Mouse (Mus musculus): ENCODE results near the gene Psg17.
"Not testable (repeated sequence)": the region's sequence is repeated elsewhere in the genome, so short reads cannot be mapped to it uniquely, and the experiment has no call there.

The Psg17 gene

DNA sequence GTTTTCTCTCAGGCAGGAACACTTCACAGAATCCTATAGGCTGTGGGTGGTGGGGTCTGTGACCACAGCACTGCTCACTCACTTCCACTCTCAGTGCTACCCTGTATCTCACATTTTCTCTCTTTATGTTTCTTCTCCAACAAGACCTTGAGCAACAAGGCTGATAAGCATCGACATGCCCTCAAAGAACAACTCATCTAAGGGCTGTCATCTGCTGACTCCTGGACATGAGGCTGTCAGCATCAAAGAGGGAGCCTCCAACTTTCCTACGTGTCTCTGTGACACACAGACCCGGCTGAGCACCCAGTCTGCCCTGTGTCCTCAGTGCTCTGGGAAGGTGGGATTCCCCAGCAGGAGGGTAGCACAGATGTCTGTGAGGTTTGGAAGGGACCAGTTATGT, at the start of gene Psg17:
TSS of gene Psg17 (minus strand) at position 101 of the 400 bp plus-strand sequence.
- no peak for DNase-seq (ENCODE audit: low spot score)

DNA sequence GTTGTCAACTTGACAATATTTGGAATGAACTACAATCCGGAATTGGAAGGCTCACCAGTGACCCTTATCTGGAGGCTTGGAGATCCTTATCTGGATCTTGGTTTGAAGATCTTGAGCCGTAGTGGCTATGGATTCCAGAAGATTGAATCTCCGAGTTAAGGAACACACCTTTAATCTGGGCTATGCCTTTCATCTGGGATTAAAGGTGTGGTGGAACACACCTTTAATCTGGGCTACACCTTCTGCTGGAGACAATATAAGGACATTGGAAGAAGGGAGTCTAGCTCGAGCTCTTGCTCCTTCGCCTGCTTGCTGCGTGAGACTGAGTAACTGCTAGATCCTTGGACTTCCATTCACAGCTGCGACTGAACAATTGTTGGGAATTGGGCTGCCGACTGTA, 49.6 kb upstream of the Psg17 start, which contains the start of gene Pglyrp1:
TSS of gene Pglyrp1 (plus strand) at position 301 of the 400 bp plus-strand sequence.
- not testable (repeated sequence) for DNase-seq (ENCODE audit: low spot score)

DNA sequence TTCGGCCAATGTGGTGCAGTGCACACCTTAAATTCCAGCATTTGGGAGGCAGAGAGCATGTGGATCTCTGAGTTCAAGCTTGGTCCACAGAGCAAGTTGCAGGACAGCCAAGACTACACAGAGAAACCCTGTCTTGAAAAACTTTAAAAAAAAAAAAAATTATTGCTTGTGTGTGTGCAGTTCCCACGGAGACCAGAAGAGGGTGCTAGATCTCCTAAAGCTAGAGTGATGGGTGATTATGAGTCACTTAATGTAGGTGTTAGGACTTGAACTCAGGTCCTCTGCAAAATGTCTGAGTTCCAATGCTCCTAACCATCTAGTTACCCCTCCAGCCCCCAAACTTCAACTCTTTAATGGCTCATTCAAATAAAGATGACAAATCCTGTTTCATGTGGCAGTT, 47.1 kb upstream of the Psg17 start:
- no peak for DNase-seq (ENCODE audit: low spot score)

DNA sequence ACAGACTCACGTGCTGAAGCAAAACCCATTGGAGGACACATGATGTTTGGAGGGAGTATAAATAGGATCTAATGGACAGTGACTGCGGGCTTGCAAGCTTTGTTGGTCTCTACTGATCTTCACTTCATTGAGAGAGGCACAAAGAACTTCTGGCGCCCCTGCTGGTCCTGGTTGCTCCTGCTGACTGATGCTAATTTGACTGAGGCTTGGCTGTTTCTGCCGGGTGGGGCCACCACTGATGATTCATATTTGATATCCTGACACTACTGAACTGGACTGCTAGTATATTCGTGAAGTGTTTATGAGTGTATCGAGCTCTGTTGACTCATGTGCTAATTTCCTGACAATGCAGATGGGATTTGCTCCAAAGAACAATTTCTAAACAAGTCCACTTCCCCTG, 41.4 kb upstream of the Psg17 start:
- DNase-seq (ENCODE audit: low spot score) = no peak

DNA sequence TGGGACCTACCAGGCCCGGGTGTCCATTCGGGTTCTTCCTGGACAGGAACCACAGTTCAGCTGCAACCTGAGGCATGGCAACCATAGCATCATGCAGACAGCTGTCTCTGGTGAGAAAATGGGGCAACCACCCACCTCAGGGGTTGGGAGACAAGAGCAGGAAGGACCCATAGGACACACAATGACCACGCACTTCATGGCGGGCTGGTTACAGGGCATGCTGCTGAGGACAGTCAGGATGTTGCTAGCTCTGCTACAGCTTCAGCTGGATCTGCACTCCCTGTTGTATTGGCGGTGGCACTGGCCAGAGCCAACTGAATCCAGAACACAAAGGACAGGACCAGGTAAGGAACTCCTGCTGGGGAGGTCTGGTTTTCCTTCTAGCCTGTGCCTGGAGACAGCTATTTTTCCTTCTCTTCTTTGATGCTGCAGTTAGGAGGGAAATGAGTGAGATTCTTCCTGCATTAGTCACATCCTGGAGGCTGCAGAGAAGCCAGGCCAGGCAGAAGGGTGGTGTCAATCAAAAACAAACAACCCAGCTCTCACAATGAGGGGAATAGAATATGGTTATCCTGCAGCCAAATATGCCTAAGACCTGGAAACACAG, 37.0 kb upstream of the Psg17 start:
- DNase-seq (ENCODE audit: low spot score) = peak; percentile 29

DNA sequence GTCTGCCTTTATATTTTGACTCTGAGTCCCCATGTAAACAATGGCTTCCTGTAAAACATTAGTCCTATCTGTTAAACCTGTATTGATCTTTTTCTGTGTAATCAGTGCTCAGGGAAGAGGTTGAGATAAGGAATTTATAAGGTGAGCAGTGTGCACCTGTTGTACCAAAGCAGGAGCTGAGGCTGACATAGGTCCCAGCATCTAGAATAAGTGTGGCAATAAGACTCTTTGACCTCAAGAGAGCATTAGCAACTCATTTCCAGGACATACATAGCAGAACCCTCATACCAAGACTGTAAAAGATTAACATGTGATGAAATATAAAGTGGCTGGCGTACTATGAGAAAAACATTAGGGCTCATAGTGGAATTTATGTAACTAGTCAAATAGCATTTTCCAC, 27.0 kb upstream of the Psg17 start:
- no peak for DNase-seq (ENCODE audit: low spot score)

DNA sequence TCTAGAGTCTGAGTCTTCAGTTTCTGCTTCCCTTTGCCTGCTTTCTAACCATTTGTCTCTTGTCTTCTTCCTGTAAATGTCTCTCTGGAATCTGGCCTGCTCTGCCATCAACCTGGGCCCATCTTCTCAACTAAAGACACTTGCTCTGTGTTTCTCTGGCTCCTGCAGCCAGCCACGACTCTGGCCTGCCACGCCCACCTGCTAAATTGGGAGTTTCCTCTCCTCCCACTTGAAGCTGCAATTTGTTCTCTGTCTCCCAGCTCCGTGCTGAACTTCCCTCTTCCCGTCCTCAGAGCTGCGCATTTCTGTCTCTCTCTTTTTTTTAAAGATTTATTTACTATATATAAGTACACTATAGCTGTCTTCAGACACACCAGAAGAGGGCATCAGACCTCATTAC, 23.4 kb upstream of the Psg17 start:
- no peak for DNase-seq (ENCODE audit: low spot score)

DNA sequence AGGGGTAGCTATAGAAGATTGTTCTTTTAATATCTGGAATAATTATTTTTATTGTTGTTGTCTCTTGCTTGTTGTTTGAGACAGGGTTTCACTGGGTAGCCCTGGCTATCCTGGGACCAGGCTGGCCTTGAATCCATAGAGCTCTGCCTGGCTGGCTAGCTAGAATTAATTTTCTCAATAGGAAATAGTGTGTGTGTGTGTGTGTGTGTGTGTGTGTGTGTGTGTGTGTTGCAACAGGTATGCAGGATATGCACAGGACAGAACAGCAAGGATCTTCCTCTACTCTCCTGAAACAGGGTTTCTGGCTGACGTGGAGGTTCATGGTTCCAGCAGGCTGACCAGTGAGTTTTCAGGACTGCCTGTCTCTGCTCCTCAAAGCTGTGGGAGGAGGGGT, 19.8 kb upstream of the Psg17 start:
- no peak for DNase-seq (ENCODE audit: low spot score)

DNA sequence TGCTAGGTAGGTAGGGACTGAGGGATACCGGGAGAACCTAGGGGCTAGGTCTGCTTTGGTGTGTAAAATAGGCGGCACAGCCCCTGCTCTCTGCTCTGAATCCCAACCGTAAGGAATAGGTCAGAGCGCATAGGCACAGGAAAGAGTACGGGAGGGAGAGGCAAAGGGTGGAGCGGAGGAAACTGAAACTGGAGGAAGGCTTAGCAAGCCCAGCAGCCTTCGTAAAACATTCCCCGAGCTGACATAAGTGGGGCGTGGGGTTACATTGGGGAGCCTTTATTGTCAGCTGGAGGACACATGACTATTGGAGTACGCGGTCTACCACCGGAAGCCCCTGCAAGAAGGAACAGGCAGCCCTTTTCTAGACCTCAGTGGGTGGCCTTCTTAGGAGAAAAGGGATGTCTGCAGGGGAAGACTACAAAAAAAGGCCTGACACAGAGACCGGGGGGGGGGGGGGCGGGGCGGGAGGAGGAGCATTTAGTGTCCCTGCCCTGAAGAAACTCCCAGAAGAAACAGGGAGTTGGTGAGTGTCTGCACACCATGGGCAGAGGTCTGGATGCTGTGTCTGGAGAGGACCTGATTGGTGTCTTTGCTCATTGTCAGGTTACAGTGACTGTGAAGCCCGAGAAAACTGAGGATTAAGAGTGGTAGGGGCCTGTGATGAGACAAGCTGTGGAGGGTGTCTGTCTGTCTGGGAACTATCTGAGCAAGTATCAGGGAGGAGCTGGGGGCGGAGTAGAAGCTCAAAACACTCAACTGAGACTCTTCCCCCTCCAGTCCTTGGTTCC, 19.2 kb upstream of the Psg17 start:
- peak; percentile 57 for DNase-seq (ENCODE audit: low spot score)

DNA sequence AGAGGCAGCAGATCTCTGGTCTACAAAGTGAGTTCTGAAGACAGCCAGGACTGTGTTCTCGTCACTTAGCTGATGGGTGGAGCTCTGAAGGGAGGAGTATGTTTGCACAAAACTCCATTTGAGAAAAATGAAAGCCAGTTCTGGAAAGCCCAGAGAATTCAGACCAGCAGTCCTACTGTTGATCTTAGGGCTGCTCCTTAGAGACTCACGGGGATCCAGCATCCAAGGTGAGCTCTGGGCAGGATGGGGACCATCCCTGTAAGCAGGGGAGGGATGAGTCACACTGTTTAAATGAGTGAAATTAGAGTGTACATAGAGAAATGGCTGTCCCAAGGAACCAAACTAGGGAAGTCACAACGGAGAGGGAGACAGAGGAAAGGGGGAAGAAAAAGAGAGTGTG, 18.5 kb upstream of the Psg17 start, which contains the start of gene Mill2:
TSS of gene Mill2 (plus strand) at position 102 of the 400 bp plus-strand sequence.
- DNase-seq (ENCODE audit: low spot score) = no peak

DNA sequence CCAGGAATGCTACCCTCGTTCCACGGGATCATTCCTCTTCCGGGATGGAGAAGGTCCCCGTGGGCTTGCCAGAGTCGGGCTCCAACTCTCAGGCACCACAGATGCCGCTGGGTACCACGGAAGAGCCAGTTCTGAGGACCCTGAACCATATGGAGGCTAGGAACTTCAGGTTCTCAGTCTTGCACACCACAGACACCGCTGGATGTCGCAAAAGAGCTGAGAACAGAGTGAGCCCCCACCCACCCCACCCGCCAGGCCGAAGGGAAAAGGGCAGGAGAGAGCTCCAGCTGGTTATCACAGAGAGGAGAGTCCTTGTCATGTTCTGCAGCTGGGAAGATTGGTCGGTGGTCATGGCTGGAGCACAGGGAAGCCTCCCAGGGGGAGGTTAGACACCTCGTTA, 10.9 kb upstream of the Psg17 start:
- DNase-seq (ENCODE audit: low spot score) = no peak

DNA sequence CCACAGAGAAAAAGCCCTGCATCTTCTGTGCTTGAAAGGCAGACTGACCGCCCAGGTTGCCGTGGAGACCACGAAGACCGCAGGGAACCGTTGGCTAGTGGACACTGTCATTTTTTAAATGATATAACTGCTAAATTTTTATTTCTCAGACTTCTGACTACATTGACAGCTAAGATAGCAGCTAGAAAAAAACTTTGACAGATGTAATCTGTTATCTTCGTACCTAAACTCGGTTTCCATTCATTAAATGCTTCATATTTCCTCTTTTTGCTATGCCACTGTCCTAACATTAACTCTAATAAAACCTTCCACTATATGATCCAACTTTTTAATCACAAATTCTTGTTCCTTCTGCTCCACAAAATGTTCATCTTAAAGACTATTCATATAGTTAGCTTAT, 8.1 kb upstream of the Psg17 start:
- DNase-seq (ENCODE audit: low spot score) = no peak

DNA sequence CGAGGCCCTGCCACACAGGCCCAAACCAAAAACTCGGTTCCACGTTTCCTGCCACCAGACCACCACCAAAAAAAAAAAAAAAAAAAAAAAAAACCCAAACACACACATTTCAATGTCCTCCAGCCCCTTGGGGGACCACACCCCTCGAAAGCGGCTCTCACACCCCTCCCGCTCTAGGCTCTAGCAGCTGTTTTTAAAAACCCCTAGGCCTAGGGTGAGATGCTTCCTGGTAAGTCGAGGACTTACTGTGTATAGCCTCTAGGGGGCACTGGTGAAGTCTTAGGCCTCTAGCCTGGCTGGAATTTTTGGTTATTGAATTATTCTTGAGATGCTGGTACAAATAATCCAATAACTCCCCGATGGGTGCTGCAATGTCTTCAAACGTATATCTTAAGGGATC, 7.2 kb upstream of the Psg17 start:
- no peak for DNase-seq (ENCODE audit: low spot score)

DNA sequence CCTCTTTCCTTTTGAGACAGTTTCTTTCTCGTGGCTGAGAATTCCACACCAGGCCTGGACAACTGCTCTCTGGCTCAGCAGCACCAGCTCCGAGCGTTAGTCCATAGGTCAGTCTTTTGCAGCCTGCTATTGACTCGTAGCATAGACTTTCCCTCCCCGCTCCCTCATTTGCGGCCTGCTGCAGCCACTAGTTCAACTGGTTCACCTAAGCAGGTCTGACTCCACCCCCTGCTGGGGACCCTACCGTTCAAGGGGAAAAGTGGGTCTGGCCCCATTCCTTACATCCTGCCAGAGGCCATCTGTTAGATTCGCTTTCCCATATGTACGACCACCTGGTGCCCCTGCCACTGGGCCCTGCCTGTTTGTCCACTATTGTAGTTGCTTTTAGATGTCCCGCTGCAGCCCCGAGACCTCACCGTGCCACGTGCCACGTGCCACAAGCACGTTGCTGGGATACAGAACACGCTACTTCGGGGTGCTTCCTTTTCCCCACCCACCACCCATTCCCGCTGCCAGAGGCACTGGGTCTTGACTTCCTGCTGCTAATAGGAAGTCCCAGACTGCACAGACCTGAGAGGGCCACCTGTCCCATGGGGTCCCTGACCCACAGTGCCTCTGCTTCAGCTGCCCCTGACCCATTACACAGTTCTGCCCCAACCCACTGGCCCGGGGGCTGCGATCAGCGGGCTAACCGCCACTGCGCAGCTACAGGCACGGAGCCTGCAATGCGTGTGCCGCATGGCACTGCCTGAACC, 6.6 kb upstream of the Psg17 start:
- no peak for DNase-seq (ENCODE audit: low spot score)

DNA sequence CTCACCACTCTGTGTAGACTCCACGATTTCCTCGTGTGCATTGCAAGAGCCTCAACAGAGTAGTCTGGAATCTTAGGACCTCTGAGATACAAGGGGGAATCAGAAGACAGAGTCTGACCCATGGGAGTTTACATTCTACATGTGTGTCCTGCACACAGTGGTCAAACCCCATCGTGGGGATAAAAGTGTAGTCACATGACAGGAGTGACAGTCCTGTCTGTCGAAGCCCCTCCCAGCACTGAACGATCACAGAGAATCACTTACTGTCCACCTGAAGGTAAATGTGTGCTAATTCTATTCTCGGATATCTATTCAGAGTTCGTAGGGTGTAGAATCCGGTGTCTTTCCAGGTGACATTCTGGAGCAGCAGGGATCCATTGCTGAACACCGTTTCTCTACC, 3.1 kb downstream of the Psg17 start:
- DNase-seq (ENCODE audit: low spot score) = no peak

DNA sequence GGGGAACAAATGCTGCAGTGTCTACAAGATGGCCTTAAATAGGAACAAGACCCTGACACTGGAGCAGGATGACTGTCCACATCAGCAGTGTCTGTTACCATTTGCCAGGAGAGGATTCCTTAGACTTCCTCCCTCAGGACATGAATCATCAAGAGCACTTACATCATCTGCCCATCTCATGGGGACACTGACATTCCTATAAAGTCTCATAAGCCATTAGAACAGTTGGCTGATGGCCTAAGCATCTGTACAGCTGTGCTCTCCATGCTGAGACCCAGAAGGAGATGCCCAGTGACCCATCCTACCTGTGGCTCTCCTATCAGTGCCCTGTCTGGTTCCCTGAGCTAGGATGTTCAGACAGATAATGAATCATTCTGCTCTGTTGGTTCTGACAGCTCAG, 17.9 kb downstream of the Psg17 start:
- DNase-seq (ENCODE audit: low spot score) = no peak

DNA sequence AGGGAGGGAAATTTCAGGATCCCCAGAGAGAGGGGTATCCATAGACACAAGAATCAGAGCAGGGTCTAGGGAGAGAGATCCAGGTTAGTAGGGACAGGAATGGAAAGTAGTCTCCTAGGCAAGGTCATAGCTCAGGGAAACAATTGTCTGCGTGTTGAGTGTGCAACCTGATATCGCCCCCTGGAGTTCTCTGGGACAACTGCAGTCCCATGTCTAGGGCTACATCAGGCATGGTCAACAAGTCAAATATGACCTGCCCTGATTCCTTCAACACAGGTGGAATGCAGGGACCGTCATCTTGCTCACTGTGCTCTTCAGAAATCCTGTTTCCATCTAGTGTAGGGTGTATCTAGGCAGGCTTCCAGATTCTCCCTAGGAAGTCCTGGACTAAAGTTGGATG, 22.3 kb downstream of the Psg17 start:
- DNase-seq (ENCODE audit: low spot score) = no peak

DNA sequence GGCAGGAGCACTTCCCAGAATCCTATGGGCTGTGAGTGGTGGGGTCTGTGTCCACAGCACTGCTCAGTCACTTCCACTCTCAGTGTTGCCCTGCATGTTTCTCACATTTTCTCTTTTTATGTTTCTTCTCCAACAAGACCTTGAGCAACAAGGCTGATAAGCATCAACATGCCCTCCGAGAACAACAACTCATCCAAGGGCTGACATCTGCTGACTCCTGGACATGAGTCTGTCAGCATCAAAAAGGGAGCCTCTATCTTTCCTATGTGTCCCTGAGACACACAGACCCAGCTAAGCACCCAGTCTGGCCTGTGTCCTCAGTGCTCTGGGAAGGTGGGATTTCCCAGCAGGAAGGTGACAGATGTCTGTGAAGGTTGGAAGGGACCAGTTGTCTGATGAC, 23.0 kb downstream of the Psg17 start, which contains the start of gene Psg19:
TSS of gene Psg19 (minus strand) at position 101 of the 400 bp plus-strand sequence.
- no peak for DNase-seq (ENCODE audit: low spot score)

DNA sequence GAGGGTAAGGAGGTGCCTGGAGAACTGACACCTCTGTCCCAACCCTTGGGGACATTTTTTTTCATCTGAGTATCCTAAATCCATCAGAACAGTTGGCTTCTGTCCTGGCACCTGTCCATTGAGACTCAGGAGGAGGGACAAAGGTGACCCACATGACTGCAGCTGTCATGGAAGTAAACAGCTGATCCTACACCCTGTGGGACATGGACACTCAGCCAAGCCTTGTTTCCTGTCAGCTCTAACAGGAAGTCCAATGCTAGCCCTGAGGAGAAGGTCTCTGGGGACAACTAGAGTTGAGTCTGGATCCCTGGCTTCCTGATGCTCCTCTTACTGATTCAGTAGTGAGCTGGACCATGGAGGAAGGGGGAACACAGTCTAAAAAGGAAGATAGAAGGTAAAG, 30.7 kb downstream of the Psg17 start:
- DNase-seq (ENCODE audit: low spot score) = not testable (repeated sequence)

DNA sequence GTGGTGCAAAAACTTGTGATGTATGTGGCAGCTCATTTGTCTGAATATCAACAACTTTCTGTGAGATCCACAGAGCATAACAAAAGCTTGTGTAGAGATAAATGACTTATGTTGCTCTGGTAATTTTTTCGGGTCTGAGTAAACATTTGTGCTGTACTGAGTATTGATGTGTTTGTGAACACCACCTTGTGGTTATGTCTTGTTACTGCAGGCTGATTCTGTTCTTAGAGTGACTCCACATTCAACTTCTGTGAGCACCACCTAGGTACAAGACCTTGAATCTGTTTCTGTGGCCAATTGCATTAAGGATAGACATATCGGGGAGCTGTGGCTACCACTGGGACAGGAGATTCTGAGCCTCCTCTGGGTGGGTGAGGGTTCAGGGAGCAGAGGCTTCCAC, 40.1 kb downstream of the Psg17 start:
- not testable (repeated sequence) for DNase-seq (ENCODE audit: low spot score)

DNA sequence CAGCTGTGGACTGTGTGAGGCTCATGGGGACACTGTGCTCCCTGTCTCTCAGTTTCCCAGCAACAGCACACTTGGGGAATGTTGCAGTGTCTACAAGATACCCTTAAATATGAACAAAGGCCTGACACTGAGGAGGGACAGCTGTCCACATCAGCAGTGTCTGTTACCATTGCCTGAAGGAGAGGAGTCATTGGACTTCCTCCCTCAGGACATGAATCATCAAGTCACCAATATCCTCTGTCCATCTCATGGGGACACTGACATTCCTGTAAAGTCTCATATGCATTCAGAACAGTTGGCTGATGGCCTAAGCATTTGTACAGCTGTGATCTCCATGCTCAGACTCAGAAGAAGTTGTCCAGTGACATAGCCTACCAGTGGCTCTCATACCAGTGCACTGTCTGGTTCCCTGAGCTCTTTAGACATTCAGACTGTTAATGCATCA, 42.0 kb downstream of the Psg17 start:
- DNase-seq (ENCODE audit: low spot score) = no peak
